Mouse (Mus musculus) kidney, embryonic 15.5 days (tissue): ENCODE data around the gene Ktn1. TPM values are rescaled to one million over a fixed set of nuclear protein-coding genes. Genes with fewer than 3 reads are reported as not detected.

Experiments
- ATAC-seq: fragments of 200-750 bp; cut with Nextera tagmentation; replicated peaks from 2 replicates; pipeline ENCODE4 v1.8.0; 2017; ENCODE audit warnings: moderate TSS enrichment; ENCODE audit not compliant: low FRiP score
- H3K27ac ChIP-seq: fragments of 300-500 bp; sonication (generic); 2 replicates; pipeline ENCODE4 v1.5.1; 2015; ENCODE audit warnings: mild to moderate bottlenecking, inconsistent platforms
- H3K27me3 ChIP-seq: fragments of 300-500 bp; sonication (generic); 2 replicates; pipeline ENCODE4 v1.6.1; 2015; ENCODE audit warnings: inconsistent platforms
- H3K36me3 ChIP-seq: fragments of 300-500 bp; sonication (generic); 2 replicates; pipeline ENCODE4 v1.6.1; 2015; ENCODE audit warnings: inconsistent platforms
- H3K4me1 ChIP-seq: fragments of 300-500 bp; sonication (generic); 2 replicates; pipeline ENCODE4 v1.6.1; 2015; ENCODE audit warnings: inconsistent platforms
- H3K4me2 ChIP-seq: fragments of 300-500 bp; sonication (generic); 2 replicates; pipeline ENCODE4 v1.6.1; 2015; ENCODE audit warnings: moderate library complexity, mild to moderate bottlenecking, inconsistent platforms
- H3K4me3 ChIP-seq: fragments of 300-500 bp; sonication (generic); replicated peaks from 2 replicates; pipeline ENCODE4 v1.5.1; 2015; ENCODE audit warnings: mild to moderate bottlenecking, inconsistent platforms
- H3K9ac ChIP-seq: fragments of 300-500 bp; sonication (generic); 2 replicates; pipeline ENCODE4 v1.6.1; 2015; ENCODE audit warnings: mild to moderate bottlenecking, inconsistent platforms
- H3K9me3 ChIP-seq: fragments of 300-500 bp; sonication (generic); replicated peaks from 2 replicates; pipeline ENCODE4 v1.6.1; 2016; ENCODE audit warnings: inconsistent platforms
- WGBS: fragments of 180-500 bp; shearing (Covaris S2); methylation state at CpG from one replicate; pipeline ENCODE4 v1.1.7; 2015; ENCODE audit warnings: mixed read lengths; 5-methylcytosine and 5-hydroxymethylcytosine counted together
- polyA plus RNA-seq: library from polyadenylated mRNA; unstranded; fragments of >200 nt; fragmentation: Nextera tagmentation; extraction: Ambion mirVana; gene quantifications from 2 replicates; pipeline ENCODE4 v1.2.1, GENCODE M21; 2015

The Ktn1 gene
- polyA plus RNA-seq, 1 experiment from 2014 or later = 65.4 TPM

- no peaks in the 10 kb centered on the region for H3K27me3 ChIP-seq
- peaks cover 30% of the 10 kb centered on the region for H3K36me3 ChIP-seq
- WGBS = 88% methylated on average over 7 of the region's 7 CpGs
- H3K9ac ChIP-seq = no peak overlapping the region
- no peak overlapping the region for H3K4me3 ChIP-seq
- no peak overlapping the region for H3K4me2 ChIP-seq
- ATAC-seq = no peak
- H3K27ac ChIP-seq = no peak overlapping the region
- H3K9me3 ChIP-seq = no peaks in the 10 kb centered on the region
- peaks cover 3% of the 10 kb centered on the region; the same call in 1 of the 2 replicates for H3K4me1 ChIP-seq
These were observed 94.4 kb downstream of the Ktn1 start for GRCm38 (mm10) chr14:47742674-47743073.

GRCm38 (mm10) chr14:47745086-47745485, 96.8 kb downstream of the Ktn1 start:
- peaks cover 11% of the 10 kb centered on the region for H3K36me3 ChIP-seq
- no peaks in the 10 kb centered on the region for H3K27me3 ChIP-seq
- H3K9me3 ChIP-seq = no peaks in the 10 kb centered on the region
- H3K4me1 ChIP-seq = peaks cover 3% of the 10 kb centered on the region; the same call in 1 of the 2 replicates
- 91% methylated on average over 4 of the region's 4 CpGs for WGBS
- no peak for ATAC-seq
- H3K4me2 ChIP-seq = no peak overlapping the region
- H3K9ac ChIP-seq = no peak overlapping the region
- no peak overlapping the region for H3K27ac ChIP-seq
- H3K4me3 ChIP-seq = no peak overlapping the region

- H3K9ac ChIP-seq = no peak overlapping the region
- WGBS = 71% methylated on average over 9 of the region's 9 CpGs
- no peak overlapping the region; the same call in 1 of the 2 replicates for H3K27ac ChIP-seq
- no peaks in the 10 kb centered on the region for H3K9me3 ChIP-seq
- H3K36me3 ChIP-seq = no peaks in the 10 kb centered on the region; the same call in 1 of the 2 replicates
- H3K4me3 ChIP-seq = no peak overlapping the region
- no peaks in the 10 kb centered on the region for H3K27me3 ChIP-seq
- no peak for ATAC-seq
- H3K4me1 ChIP-seq = peaks cover 3% of the 10 kb centered on the region; the same call in 1 of the 2 replicates
- H3K4me2 ChIP-seq = no peak overlapping the region
These were observed 99.3 kb downstream of the Ktn1 start for GRCm38 (mm10) chr14:47747536-47747935.

- no peak for ATAC-seq
- Histone ChIP-seq H3K4me2 (no peak overlapping the region), H3K9me3 (no peaks in the 10 kb centered on the region), H3K9ac (no peak overlapping the region), H3K27me3 (no peaks in the 10 kb centered on the region), H3K4me3 (no peak overlapping the region), H3K27ac (no peak overlapping the region), H3K36me3 (no peaks in the 10 kb centered on the region), H3K4me1 (peaks cover 8% of the 10 kb centered on the region; the same call in 1 of the 2 replicates)
- WGBS = 88% methylated on average over 3 of the region's 3 CpGs
These were observed 100.5 kb downstream of the Ktn1 start for GRCm38 (mm10) chr14:47748714-47749113.

- Histone ChIP-seq H3K9ac (no peak overlapping the region), H3K4me2 (no peak overlapping the region), H3K4me1 (peaks cover 12% of the 10 kb centered on the region; the same call in 1 of the 2 replicates), H3K27ac (no peak overlapping the region), H3K9me3 (no peaks in the 10 kb centered on the region), H3K27me3 (no peaks in the 10 kb centered on the region), H3K4me3 (no peak overlapping the region), H3K36me3 (no peaks in the 10 kb centered on the region)
- 48% methylated on average over 8 of the region's 8 CpGs for WGBS
- no peak for ATAC-seq
These were observed 103.4 kb downstream of the Ktn1 start for GRCm38 (mm10) chr14:47751422-47752205.

GRCm38 (mm10) chr14:47753561-47753960, 105.3 kb downstream of the Ktn1 start:
- WGBS = 32% methylated on average over 3 of the region's 3 CpGs
- Histone ChIP-seq H3K36me3 (no peaks in the 10 kb centered on the region), H3K9ac (no peak overlapping the region), H3K4me3 (no peak overlapping the region), H3K4me1 (0 out of 2 replicates have a peak, but pooled peaks cover 9% of the 10 kb centered on the region), H3K9me3 (no peaks in the 10 kb centered on the region), H3K27ac (no peak overlapping the region), H3K27me3 (no peaks in the 10 kb centered on the region), H3K4me2 (no peak overlapping the region)
- ATAC-seq = no peak

- ATAC-seq = no peak
- Histone ChIP-seq H3K9me3 (no peaks in the 10 kb centered on the region), H3K4me3 (no peak overlapping the region), H3K36me3 (no peaks in the 10 kb centered on the region), H3K27ac (no peak overlapping the region), H3K4me2 (no peak overlapping the region), H3K27me3 (no peaks in the 10 kb centered on the region), H3K9ac (no peak overlapping the region), H3K4me1 (0 out of 2 replicates have a peak, but pooled peaks cover 9% of the 10 kb centered on the region)
- 72% methylated on average over 4 of the region's 4 CpGs for WGBS
These were observed 106.1 kb downstream of the Ktn1 start for GRCm38 (mm10) chr14:47754253-47754897.

- no peaks in the 10 kb centered on the region for H3K9me3 ChIP-seq
- 0 out of 2 replicates have a peak, but pooled peaks cover 9% of the 10 kb centered on the region for H3K4me1 ChIP-seq
- 83% methylated on average over 9 of the region's 9 CpGs for WGBS
- no peaks in the 10 kb centered on the region for H3K36me3 ChIP-seq
- no peak overlapping the region for H3K4me3 ChIP-seq
- H3K9ac ChIP-seq = no peak overlapping the region
- no peaks in the 10 kb centered on the region for H3K27me3 ChIP-seq
- no peak for ATAC-seq
- no peak overlapping the region for H3K4me2 ChIP-seq
- no peak overlapping the region for H3K27ac ChIP-seq
These were observed 108.3 kb downstream of the Ktn1 start for GRCm38 (mm10) chr14:47756411-47757065.

- no peak overlapping the region for H3K27ac ChIP-seq
- no peak for ATAC-seq
- no peaks in the 10 kb centered on the region for H3K9me3 ChIP-seq
- no peaks in the 10 kb centered on the region for H3K4me1 ChIP-seq
- H3K9ac ChIP-seq = no peak overlapping the region
- H3K36me3 ChIP-seq = no peaks in the 10 kb centered on the region
- H3K4me2 ChIP-seq = no peak overlapping the region
- no peak overlapping the region for H3K4me3 ChIP-seq
- H3K27me3 ChIP-seq = no peaks in the 10 kb centered on the region
- 49% methylated on average over 6 of the region's 6 CpGs for WGBS
These were observed 116.9 kb downstream of the Ktn1 start for GRCm38 (mm10) chr14:47765192-47765591.

- no peaks in the 10 kb centered on the region for H3K36me3 ChIP-seq
- H3K4me2 ChIP-seq = no peak overlapping the region
- no peaks in the 10 kb centered on the region for H3K27me3 ChIP-seq
- H3K4me1 ChIP-seq = no peaks in the 10 kb centered on the region
- no peaks in the 10 kb centered on the region for H3K9me3 ChIP-seq
- no peak overlapping the region for H3K9ac ChIP-seq
- no peak overlapping the region for H3K4me3 ChIP-seq
- 82% methylated on average over 3 of the region's 3 CpGs for WGBS
- H3K27ac ChIP-seq = no peak overlapping the region
- no peak for ATAC-seq
These were observed 117.5 kb downstream of the Ktn1 start for GRCm38 (mm10) chr14:47765796-47766195.

GRCm38 (mm10) chr14:47766373-47766772, 118.1 kb downstream of the Ktn1 start:
- Histone ChIP-seq H3K9ac (no peak overlapping the region), H3K27me3 (no peaks in the 10 kb centered on the region), H3K4me3 (no peak overlapping the region), H3K4me1 (no peaks in the 10 kb centered on the region), H3K36me3 (no peaks in the 10 kb centered on the region), H3K9me3 (no peaks in the 10 kb centered on the region), H3K27ac (no peak overlapping the region), H3K4me2 (no peak overlapping the region)
- WGBS = 57% methylated on average over 2 of the region's 2 CpGs
- ATAC-seq = no peak

- Histone ChIP-seq H3K4me3 (no peak overlapping the region), H3K27me3 (no peaks in the 10 kb centered on the region), H3K9me3 (no peaks in the 10 kb centered on the region), H3K27ac (no peak overlapping the region), H3K4me1 (peaks cover 9% of the 10 kb centered on the region; the same call in 1 of the 2 replicates), H3K36me3 (no peaks in the 10 kb centered on the region), H3K4me2 (no peak overlapping the region), H3K9ac (no peak overlapping the region)
- ATAC-seq = no peak
- WGBS = 81% methylated on average over 4 of the region's 4 CpGs
These were observed 123.2 kb downstream of the Ktn1 start for GRCm38 (mm10) chr14:47771496-47771895.
